Mouse (Mus musculus): ENCODE measurements around the gene Zfp652.

DNA sequence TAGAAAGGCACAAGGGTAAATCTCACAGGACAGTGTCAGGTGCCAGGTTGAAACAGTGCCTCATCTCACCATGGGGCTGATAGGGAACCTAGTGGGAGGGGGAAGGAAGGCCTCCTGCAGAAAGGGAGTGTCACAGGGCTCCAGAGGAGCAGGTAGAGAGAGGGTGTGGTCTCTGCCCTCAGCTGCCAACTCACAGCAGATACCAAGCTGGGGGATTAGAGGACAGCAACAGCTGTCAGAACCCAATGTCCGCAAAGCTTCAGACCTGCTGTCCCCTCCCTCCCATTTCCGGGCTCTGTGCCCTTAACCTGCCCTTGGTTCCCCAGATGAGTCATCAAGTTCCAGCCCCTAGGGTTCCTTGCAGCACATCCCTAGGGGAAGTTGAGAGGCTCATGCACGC, 93.1 kb downstream of the Zfp652 start:
- TF ChIP-seq GATA1 (IDR thresholded peaks at IDR 0.05; ENCODE audit: borderline replicate concordance, low read length) (no peak), CTCF (IDR thresholded peaks at IDR 0.05; ENCODE audit: low read depth, low read length) (no peak), POLR2AphosphoS5 (IDR thresholded peaks at IDR 0.05; ENCODE audit: insufficient replicate concordance, low read depth, low read length) (no peak)

Measured in G1E (cell line).